Mouse (Mus musculus) heart, postnatal 4 days (tissue): ENCODE measurements around the gene Gria2. TPM values are rescaled to one million over a fixed set of nuclear protein-coding genes. Genes with fewer than 3 reads are reported as not detected.

ENCODE experiments used
- DNase-seq: peaks from one replicate; pipeline ENCODE4 v3.0.0; 2021
- total RNA-seq, 2 experiments: library from RNA; stranded (reverse); gene quantifications; 2 replicates each; pipeline ENCODE4 v1.2.3; 2021

Gria2 gene
- under 1 TPM; 0.09 to 0.17 TPM for total RNA-seq

GRCm38 (mm10) chr3:80802596-80803081 lies at the start of gene Gria2:
Gene Gria2 (minus strand): TSS chr3:80802835.
- peak; percentile 81 for DNase-seq

DNA sequence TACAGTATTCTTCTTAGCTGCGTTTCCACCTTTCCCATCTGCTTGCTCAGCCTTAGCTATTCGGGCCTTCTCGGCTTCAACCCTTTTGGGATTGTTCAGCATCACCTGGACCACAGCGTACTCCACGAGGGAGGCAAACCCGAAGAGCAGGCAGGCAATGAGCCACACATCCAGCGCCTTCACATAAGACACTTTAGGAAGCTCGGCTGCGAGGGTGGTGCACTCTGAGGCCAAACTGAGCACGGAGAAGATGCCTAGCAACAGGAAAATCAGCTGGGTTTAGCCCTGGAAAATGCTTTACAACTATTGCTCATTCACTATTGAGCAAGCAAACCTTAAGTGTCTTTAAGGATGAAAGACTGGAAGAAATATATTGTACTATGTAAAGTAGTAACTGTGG lies 48.3 kb upstream of the Gria2 start:
- no peak for DNase-seq

GRCm38 (mm10) chr3:80845634-80846033 lies 43.0 kb upstream of the Gria2 start:
- DNase-seq: no peak

GRCm38 (mm10) chr3:80839845-80840244 lies 37.2 kb upstream of the Gria2 start:
- DNase-seq: no peak

DNA sequence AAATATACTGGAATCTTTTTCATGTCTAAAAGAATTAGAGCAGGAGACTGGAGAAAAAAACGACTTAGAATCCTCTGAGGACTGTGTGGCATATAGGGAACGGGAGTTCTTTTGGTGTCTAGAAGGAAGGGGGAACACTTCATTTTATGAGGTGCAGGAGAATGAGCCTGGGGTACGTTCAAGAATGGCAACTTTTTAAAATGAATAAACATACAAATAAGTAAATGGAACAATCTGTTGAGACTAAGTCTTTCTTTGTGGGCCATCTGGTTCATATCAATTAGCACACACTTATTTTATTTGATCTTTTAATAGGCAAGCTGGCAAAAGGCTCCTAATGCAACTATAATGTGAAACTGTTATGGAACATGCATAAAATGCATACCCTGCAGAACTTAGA lies 34.9 kb upstream of the Gria2 start:
- DNase-seq: no peak

DNA sequence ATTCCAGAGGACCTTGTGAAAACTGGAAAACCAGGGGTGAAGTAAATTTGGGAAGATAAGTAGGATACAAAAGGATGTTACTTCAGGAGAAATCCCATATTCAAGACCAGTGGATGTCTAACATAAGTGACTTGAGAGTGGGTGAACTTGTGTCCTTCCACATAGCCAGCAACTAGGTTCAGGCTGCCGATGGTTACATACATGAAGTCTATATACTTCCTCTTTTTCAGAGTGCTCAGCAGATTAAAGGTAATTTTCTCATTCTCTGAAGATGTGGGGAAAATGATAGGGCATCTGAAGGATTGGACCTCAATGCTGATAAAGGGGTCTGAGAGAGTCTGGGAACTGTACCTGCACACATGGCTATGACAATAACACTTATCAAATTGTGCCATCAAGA lies 21.3 kb upstream of the Gria2 start:
- DNase-seq: no peak

DNA sequence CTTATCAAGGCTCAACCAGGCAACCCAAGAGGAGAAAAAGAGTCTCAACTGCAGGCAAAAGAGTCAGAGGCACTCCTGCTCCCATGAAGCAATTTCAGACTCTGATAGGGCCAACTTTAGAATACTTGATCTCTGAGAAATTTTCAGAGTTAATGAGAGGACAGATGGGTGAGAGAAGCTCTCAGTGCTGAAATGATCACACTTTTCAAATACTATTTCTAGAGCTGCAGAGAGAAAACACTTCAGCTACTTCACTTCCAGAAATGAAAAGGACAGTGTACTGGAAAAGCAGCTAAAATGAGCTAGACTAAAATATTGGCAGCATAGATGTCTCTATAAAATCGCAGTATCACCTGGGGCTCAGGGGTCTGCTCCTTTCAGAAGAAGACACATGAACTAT lies 16.0 kb upstream of the Gria2 start:
- DNase-seq: no peak

GRCm38 (mm10) chr3:80813734-80814133 lies 11.1 kb upstream of the Gria2 start:
- no peak for DNase-seq

- DNase-seq: no peak
These were observed 9.6 kb upstream of the Gria2 start for GRCm38 (mm10) chr3:80812237-80812636.

DNA sequence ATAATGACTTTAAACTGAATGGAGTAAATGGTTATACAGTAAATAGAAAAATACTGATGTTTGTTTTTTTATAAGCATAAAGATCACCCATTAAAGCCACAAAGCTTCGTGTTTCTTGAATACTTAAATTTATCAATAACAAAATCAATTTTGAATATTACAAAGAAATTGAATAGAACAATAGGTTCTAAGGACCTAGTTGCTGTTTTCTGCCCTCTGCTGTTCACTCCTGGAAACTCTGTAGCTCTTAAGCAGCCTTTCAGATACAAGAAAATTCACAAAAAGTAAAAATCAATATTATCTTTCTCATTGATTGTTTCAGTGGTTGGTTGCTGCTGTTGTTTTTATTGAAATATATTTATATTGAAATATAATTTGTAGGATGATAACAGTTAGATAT lies 2.7 kb upstream of the Gria2 start:
- no peak for DNase-seq

GRCm38 (mm10) chr3:80803811-80804210 lies 1.2 kb upstream of the Gria2 start:
- no peak for DNase-seq

- no peak for DNase-seq
These were observed 576 bp upstream of the Gria2 start for GRCm38 (mm10) chr3:80803211-80803610.

GRCm38 (mm10) chr3:80801827-80802310 lies 766 bp downstream of the Gria2 start:
- DNase-seq: no peak

DNA sequence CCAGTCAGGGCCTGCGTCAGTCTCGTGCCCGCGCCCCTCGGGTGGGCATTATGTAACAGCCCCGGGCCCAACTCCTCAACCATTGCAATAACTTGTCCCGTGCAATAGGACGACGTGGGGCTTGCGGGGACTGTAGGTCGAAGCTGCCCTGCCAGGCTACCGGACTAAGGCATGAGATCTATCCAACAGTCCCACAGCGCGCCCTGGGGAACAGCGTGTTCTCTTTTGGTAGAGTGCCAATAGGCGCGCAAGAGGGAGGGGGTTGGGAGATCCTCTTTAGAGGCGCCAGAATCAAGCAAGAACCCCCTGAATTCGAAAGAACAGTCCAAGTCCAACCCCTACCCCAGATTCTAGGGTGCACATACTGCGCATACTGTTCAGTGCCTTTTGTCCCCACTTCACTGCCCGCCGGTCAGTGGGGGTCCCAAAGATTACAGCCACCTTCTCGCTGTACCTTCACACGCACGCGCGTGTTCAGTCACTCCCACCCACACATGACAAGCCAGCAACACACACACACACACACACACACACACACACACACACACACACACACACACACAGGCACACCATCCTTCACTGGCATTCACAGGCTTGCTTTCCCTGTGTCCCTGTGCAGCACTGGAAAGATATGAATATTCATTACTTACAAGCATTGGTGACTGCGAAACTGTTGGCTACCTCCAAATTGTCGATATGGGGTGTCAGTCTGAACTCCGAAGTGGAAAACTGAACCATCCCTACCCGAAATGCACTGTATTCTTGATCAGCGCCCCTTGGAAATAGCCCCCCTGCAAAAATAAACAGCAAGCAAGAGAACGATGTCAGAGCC lies 1.4 kb downstream of the Gria2 start:
- DNase-seq: peak; percentile 4

DNA sequence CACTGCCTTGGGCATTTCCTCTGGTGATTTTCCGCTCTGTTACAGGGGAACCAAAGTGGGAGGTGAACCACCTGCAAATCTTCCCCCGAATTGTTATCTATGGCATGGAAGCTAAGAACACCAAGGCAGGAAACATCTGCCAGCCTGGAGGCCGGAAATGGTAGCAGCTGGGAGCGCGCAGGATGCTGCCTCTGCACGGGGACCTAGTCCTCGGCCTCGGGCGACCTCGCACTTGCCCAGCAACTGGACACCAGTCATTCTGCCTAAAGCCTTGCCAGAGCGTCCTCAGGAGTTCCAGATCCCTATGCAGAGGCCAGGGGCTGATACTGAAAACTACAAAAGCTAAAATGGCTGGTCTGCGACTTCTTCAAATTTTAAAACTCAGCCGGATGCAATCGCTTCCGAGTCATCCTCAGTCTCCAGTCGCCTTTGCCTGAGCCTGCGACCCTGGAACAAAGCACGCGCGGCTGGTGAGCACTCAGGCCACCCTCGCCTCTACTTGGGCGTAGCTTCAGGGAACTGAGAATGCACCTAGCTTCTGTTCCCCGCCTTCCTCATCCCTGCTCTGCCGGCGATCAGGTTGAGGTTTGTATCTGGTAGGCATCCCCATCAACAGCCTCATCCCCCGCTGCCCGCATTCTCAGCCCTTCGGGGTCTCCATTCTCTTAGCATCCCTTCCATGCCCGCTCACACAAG lies 2.2 kb downstream of the Gria2 start:
- peak; percentile 6 for DNase-seq

- DNase-seq: no peak
These were observed 4.7 kb downstream of the Gria2 start for GRCm38 (mm10) chr3:80797935-80798334.

- DNase-seq: no peak
These were observed 5.9 kb downstream of the Gria2 start for GRCm38 (mm10) chr3:80796764-80797163.

GRCm38 (mm10) chr3:80795284-80795683 lies 7.4 kb downstream of the Gria2 start:
- DNase-seq: no peak

DNA sequence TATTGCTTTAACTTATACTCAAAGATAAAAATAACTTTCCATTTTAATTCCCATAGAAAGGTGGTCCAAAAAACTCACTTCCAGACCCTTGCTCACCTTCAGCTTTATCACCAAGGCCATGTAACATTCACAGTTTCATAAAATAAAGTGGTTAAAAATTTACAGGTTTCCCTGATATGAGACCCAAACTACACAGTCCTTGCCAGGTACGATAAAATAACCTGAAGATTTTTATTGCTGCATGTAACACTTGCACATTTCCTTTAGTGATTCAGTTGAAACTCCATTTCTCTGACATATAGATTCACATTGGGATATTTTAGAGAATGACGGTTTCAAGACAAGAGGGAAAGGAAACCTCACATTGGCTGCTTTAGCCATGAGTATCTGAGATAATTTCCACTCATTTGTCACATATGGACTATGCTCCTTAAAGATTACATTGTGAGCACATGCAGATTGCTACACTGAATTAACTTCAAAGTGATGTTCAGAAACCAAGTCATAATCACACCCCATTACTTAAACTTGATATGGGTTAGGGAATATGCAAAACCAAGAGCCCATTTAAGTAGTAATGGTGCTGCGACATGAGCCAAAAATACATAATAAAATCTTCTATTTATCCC lies 15.4 kb downstream of the Gria2 start:
- no peak for DNase-seq

DNA sequence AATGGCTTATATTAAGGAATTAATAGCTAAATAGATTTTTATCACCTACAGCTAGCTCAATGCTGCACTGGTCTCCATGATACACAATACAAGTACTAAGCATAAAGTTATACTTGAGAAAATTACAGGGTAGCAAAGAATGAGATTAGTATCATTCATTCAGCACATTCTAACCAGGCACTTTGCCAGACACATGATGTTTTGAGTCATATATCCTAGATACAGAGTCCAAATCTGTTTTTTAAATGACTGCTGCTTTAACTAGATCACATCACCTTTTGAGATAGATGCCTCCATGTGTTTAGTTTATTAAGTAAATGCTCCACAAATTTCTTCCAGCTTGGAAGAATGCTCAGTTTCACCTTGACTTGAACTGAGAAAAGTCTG lies 21.5 kb downstream of the Gria2 start:
- no peak for DNase-seq

GRCm38 (mm10) chr3:80780383-80781143 lies 22.1 kb downstream of the Gria2 start:
- DNase-seq: no peak

DNA sequence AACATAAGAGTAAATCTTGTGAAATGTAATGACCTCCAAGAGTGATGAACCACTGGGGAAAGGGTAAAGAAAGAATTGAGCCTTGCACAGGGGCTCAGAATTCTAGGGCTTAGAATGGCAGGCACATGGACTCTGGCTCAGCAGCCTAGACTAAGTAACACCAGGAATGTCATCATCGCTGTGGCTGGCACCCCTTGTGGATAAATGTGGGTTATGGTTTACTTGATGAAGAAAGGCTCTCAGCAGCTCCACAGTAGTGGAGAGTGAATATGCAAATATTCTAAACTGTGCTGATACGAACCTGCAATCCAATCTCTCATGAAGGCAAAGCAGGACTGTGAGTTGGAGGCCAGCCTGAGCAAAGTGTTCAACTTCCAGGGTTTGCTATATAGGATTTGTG lies 26.0 kb downstream of the Gria2 start:
- no peak for DNase-seq
